Mouse (Mus musculus): ENCODE data around the gene Synj1.

GRCm38 (mm10) chr16:90953770-90954169 lies 57.3 kb downstream of the Synj1 start:
- TF ChIP-seq CTCF (conservative IDR thresholded peaks at IDR 0.05 in 1 of 2, IDR thresholded peaks at IDR 0.05 in 1 of 2; ENCODE audit: low read depth in 2 of 2, low read length in 2 of 2) (peak; percentile 26 to 61; a peak in 2 of 4 replicates), JUN (IDR thresholded peaks at IDR 0.05; ENCODE audit: insufficient read depth, low read depth, low read length) (no peak), NRF1 (IDR thresholded peaks at IDR 0.05; ENCODE audit: low read depth, low read length) (no peak), POLR2AphosphoS2 (IDR thresholded peaks at IDR 0.05; ENCODE audit: low read depth, low read length) (no peak), POLR2A (IDR thresholded peaks at IDR 0.05; ENCODE audit: low read depth, low read length) (no peak), RCOR1 (conservative IDR thresholded peaks at IDR 0.05; ENCODE audit: low read depth, low read length) (no peak), MAZ (IDR thresholded peaks at IDR 0.05; ENCODE audit: low read depth, low read length) (no peak), MEF2A (IDR thresholded peaks at IDR 0.05; ENCODE audit: borderline replicate concordance, low read depth, low read length) (no peak)
